Mouse (Mus musculus) small intestine, adult 2 months (tissue): ENCODE results near the gene Itih3.

Experiments used
- CTCF ChIP-seq: fragments of 200-500 bp; IDR thresholded peaks from 2 replicates; pipeline ENCODE4 v1.5.1; 2012; ENCODE audit warnings: low read depth, mild to moderate bottlenecking, control low read depth, inconsistent platforms, low read length, moderate library complexity, mixed read lengths; ENCODE audit not compliant: insufficient replicate concordance, insufficient read length; ENCODE audit errors: extremely low read depth
- POLR2A ChIP-seq: fragments of 200-500 bp; IDR thresholded peaks from 2 replicates; pipeline ENCODE4 v1.6.1; 2012; ENCODE audit warnings: low read depth, mild to moderate bottlenecking, control low read depth, inconsistent platforms, low read length, moderate library complexity

GRCm38 (mm10) chr14:30951154-30951825 is 27.7 kb upstream of the Itih3 start, which contains the start of gene Nek4:
- TF ChIP-seq CTCF (no peak), POLR2A (peak; percentile 21; the same call in 1 of the 2 replicates)
